Mouse (Mus musculus): ENCODE measurements around the gene Ccdc78.

Gene Ccdc78

DNA sequence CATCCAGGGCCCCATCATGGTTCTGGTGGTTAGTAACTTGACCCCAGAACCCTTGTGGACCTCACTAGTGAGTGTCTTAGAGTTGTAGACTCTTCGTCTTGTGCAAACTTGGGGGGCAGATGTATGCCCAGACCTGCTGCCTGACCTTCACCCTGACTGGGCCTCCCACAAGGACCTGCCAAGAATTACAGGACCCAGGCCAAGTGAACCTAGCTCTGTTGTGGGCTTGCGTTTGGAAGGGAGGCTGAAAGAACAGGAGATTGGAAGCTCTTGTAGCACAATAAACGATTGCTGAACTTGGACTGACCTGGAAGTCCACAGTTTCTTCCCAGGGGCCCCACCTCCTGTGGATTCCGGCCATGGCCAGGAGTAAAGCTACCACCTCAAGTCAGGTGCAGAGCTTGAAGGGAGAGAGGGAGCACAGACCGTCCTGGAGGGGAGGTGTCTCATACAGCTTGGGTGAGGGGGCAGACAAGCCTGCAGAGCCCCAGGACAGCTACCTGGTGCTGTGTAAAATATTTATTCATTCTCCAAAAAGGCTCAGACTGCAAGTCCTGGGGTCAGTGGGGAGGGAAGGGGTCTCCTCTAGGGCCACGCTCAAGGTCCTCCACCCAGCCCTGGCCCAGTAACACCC is 47.7 kb downstream of the Ccdc78 start:
- DNase-seq (ENCODE audit: low spot score in 2 of 2): no peak

DNA sequence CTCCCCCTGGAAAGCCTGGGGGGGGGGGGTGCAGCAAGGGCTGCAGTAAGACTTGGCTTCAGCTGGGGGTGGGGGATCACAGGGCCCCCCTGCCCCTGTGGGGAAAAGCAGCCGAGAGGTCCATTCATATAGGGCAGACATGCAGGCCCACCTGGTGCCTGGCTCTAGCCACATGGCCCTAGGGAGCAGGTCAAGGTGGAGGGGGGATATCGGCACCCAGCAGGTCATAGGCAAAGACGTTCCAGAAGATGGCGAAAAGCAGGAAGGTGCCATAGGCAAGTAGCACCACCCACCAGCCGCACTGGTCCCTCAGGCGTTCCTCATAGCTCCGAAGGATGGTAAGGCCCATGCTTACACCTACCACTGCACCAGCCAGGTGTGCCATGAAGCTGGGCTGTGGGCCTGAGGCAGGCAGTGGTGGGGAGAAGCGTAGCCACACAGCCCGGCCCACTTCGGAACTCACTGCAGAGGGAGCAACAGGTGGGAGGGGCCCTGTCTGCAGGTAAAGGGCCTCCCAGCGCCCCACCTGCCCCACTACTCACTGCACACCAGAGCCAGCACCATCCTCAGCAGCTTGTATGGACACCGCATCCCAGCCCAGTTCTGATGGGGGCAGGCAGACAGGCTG is 48.3 kb downstream of the Ccdc78 start:
- DNase-seq (ENCODE audit: low spot score in 2 of 2): no peak

DNA sequence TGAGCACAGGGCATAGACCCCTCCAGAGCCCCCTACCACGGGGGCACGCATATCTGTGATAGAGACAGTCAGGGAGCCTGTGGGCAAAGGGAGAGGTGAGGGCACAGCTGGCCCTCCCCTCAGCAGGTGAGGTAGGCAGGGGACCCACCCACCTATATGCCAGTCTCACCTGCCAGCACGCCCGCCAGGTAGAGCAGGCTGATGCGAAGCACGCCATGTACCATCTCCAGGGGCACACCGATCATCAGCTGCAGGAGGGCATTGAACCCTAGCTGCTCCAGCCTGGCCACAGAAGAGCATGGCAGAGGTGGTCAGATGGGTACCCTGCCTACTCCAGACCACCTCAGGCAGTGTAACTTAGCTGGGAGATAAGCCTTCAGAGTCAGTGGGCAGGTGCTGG is 48.9 kb downstream of the Ccdc78 start:
- DNase-seq (ENCODE audit: low spot score in 2 of 2): no peak

DNA sequence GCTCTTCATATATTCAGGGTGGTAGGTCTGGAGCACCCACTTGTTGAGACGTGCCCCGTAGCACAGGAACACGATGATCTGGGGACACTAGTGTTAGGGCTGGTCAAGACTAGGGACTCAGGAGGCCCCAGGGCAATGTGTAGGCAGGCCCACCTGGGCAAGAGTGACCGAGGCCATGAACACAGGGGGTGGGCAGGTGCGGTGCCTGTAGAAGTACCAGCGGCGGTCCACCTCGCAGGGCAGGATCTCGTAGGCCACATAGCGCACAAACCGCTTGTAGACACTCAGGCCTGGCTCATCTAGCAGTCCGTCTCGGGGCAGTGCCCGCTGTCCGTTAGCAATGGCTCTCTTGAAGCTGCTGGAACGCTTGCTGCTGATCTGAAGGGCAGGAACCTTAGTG is 49.4 kb downstream of the Ccdc78 start:
- no peak for DNase-seq (ENCODE audit: low spot score in 2 of 2)

DNA sequence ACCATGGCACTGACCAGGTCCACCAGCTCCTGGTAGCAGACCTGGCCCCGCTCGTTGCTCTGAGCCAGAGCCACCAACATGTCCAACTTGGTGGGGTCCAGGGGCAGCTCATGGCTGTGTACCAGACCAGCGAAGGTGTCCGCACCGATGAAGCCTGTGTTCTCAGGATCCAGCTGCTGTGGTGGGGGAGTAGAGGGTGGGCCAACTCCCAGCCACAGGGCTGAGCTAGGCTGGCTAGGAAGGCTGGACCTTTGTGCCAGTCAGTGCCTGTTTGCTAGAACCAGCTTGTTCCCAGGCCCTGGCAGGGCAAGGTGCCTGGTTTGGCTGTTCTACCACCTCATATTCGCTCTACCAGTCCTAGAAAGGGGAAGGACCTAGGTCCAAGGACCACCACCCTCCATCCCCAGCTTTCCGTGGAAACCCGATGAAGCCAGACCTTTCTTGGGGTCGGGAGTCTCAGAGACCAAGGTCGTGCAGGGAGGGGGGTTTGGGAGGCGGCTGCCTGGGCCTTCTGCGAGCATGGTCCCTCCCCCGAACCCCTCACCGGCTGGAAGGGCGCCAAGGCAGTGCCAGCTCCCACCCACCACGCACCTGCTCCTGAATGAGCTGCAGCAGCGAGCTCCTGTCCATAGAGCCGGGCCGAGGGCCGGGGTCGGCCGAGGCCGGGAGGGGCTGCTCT is 50.2 kb downstream of the Ccdc78 start:
- DNase-seq (ENCODE audit: low spot score in 2 of 2): no peak

DNA sequence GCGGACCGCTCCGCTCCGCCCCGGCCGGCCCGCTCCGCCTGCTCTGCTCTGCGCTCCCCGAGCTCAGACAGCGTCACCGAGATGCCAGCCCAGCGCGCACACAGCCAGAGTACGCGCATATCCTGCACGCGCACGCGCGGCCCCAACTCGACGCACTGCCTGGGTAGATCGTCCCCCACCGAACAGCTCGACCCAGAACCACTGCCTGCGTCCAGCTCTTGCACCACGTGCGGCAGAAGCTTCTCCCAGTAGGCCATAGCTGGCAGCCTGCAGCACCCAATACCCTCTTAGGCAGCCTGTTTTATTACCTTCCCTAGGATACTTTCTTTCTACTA is 50.7 kb downstream of the Ccdc78 start, which contains the start of gene Rhbdl1:
Gene Rhbdl1, minus strand, starts transcription at position 220 of the 335 bp plus-strand sequence.
- peak in 1 of 2 experiments; percentile 51 for DNase-seq (ENCODE audit: low spot score in 2 of 2)

DNA sequence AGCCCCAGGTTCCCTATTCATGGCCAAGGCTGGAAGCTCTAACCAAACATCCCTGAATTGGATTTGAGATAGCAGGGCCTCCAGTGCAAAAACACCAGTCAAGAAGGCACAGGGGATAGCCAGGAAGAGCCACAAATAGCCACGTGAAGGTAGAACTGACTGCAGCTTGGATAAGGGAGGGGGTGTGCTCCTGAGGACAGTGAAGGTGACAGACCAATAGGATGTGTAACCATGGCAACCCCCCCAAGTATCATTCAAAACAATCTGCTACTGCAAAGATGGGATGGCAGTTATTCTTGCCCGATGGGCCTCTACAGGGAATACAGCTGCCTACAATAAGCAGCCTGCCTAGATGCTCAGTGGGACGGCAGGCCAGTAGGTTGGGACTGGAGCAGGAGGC is 51.2 kb downstream of the Ccdc78 start:
- no peak for DNase-seq (ENCODE audit: low spot score in 2 of 2)

DNA sequence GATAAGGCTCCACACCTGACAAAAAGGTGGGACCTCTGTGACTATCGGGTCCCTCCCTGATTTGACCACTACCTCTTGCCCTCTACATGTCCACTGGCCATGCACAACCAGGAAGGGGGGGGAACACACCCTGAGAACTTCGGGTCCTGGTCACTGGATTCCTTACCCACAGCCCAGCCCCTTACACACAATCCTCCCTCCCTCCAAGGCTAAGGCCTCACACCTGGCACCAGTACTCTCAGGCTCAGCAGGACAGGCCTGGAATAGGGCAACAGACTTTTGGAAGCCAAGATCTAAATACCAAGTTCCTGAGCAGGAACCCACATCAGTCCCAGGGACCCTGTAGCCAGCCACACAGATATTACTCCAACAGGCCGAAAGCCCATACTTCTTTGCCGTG is 52.5 kb downstream of the Ccdc78 start:
- no peak for DNase-seq (ENCODE audit: low spot score in 2 of 2)

DNA sequence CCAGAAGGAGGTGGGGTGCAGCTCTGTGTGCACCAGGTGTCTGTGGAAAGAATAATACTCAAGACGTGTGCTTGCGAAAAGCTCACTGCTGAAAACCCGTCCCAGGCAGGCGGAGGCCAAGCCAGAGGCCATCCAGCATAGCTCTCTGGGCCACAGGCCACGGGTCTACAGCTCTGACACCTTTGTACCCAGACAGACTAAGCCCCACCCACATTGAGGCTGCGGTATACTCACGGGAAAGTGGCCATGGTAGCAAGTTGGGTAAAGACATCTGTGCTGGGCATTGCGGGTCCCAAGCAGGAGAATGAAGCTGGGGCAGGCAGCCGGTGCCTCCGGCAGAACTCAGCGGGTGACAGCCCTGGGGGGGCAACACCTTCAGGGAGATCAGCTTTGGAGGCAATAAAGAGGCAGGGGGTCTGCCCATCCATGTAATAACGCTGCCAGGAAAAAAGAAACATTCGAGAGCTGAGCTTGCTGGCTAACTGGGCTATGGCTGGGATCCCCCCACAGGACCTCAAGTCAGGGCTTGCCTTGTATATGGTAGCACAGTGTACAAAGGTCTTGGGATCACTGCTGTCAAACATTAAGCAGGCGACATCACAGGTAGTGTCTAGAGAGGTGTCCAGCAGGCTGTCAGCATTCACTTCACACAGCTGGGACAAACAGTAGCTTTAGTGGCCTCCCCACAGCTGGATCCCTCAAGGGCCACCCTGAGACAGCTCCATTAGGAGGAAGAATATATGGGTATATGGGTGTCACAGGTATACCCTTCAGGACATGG is 53.3 kb downstream of the Ccdc78 start:
- no peak for DNase-seq (ENCODE audit: low spot score in 2 of 2)
